Mouse (Mus musculus): ENCODE data around the gene Slc28a3. TPM values are rescaled to one million over a fixed set of nuclear protein-coding genes. Genes with fewer than 3 reads are reported as not detected.

The Slc28a3 gene
- total RNA-seq, 2 experiments from 2014 or later: not detected

GRCm38 (mm10) chr13:58523011-58523760 lies 87.5 kb downstream of the Slc28a3 start:
- no peak for DNase-seq (ENCODE audit: low spot score)

- no peak for DNase-seq (ENCODE audit: low spot score)
Observed at GRCm38 (mm10) chr13:58521331-58522030, 89.2 kb downstream of the Slc28a3 start.

GRCm38 (mm10) chr13:58520580-58521330 lies 89.9 kb downstream of the Slc28a3 start:
- DNase-seq (ENCODE audit: low spot score): no peak

GRCm38 (mm10) chr13:58520028-58520427 lies 90.6 kb downstream of the Slc28a3 start:
- DNase-seq (ENCODE audit: low spot score): no peak

GRCm38 (mm10) chr13:58516277-58516676 lies 94.4 kb downstream of the Slc28a3 start:
- no peak for DNase-seq (ENCODE audit: low spot score)

GRCm38 (mm10) chr13:58515635-58516034 lies 95.0 kb downstream of the Slc28a3 start:
- DNase-seq (ENCODE audit: low spot score): no peak

GRCm38 (mm10) chr13:58514147-58514727 lies 96.4 kb downstream of the Slc28a3 start:
- no peak for DNase-seq (ENCODE audit: low spot score)

- no peak for DNase-seq (ENCODE audit: low spot score)
Observed at GRCm38 (mm10) chr13:58511926-58512325, 98.8 kb downstream of the Slc28a3 start.

- DNase-seq (ENCODE audit: low spot score): no peak
Observed at GRCm38 (mm10) chr13:58511248-58511647, 99.4 kb downstream of the Slc28a3 start.

GRCm38 (mm10) chr13:58509241-58509640 lies 101.4 kb downstream of the Slc28a3 start:
- no peak for DNase-seq (ENCODE audit: low spot score)

GRCm38 (mm10) chr13:58503610-58504009 lies 107.1 kb downstream of the Slc28a3 start:
- DNase-seq (ENCODE audit: low spot score): no peak

- DNase-seq (ENCODE audit: low spot score): no peak
Observed at GRCm38 (mm10) chr13:58497809-58498208, 112.9 kb downstream of the Slc28a3 start.

Other genes with a start within 250 kb of the Slc28a3 start
- 1 to 10 TPM; 6.2 to 6.7 TPM for gene 2210016F16Rik, start 225.7 kb downstream of the Slc28a3 start, total RNA-seq (2021)
- 1 to 10 TPM; 5.3 to 6.7 TPM for gene Rmi1, start 208.6 kb downstream of the Slc28a3 start, total RNA-seq (2021)
- 100 to 1,000 TPM; 255 to 260 TPM for gene Hnrnpk, start 207.5 kb downstream of the Slc28a3 start, total RNA-seq (2021)
- 1 to 10 TPM; 2.9 to 4.0 TPM for gene Ntrk2, start 195.7 kb upstream of the Slc28a3 start, total RNA-seq (2021)

Data from gastrocnemius, adult 18-20 months (tissue).